In the genomic region with DNA sequence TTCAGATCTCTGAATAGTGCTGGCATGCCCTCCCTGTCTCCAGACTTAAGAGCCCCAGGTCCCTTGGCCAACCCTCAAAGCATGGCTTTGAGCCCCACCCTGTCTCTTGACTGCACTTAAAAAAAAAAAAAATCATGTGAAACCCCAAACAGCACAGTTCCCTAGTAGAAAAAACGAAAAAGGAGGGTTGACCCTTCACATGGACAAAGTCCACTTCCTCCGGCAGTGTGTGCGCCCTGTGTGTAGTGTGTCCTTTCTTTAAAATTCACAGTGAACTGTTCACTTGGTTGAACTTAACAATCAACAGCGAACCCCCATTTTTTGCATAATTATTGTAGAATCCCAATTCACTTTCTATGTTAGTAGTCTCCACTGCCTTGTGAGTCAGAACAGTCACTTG, we compare ENCODE assay signal across 8 mouse cellular contexts. TPM values are rescaled to one million over a fixed set of nuclear protein-coding genes. Genes with fewer than 3 reads are reported as not detected.
DNase-seq lines count a peak whose midpoint lies in the region; ATAC-seq and TF ChIP-seq lines count a peak whose summit lies in the region.
"Had no signal": no experiment of that assay in that cellular context is flagged by ENCODE, and none has a peak within 500 bp of the region (broad histone marks: within the 10 kb centered on the region; RNA-seq: fewer than 3 reads in every experiment).

No protein-coding gene starts in this region.

- no peaks in the 10 kb centered on the region for H3K36me3 ChIP-seq in kidney, adult 2 months (ENCODE audit: control insufficient read depth, insufficient read depth, low read length)
- no peaks in the 10 kb centered on the region for H3K36me3 ChIP-seq in embryonic facial prominence, embryonic 15.5 days
- no peaks in the 10 kb centered on the region for H3K36me3 ChIP-seq in hindbrain, embryonic 16.5 days (ENCODE audit: control insufficient read depth, insufficient read depth, low read length)
- H3K36me3 ChIP-seq in midbrain, embryonic 15.5 days (replicated peaks): no peaks in the 10 kb centered on the region

- no peak overlapping the region for H3K9ac ChIP-seq in embryonic facial prominence, embryonic 15.5 days
- H3K9ac ChIP-seq in hindbrain, embryonic 16.5 days (ENCODE audit: low read depth, low read length): no peak overlapping the region
- H3K9ac ChIP-seq in midbrain, embryonic 15.5 days: no peak overlapping the region

- H3K4me1 ChIP-seq in kidney, adult 2 months (ENCODE audit: control insufficient read depth, insufficient read depth, low read length): no peaks in the 10 kb centered on the region; the same call in 1 of the 2 replicates
- H3K4me1 ChIP-seq in embryonic facial prominence, embryonic 15.5 days: peaks cover 10% of the 10 kb centered on the region; the same call in 1 of the 2 replicates
- peaks cover 8% of the 10 kb centered on the region for H3K4me1 ChIP-seq in hindbrain, embryonic 16.5 days (ENCODE audit: control insufficient read depth, insufficient read depth, low read depth, low read length)
- H3K4me1 ChIP-seq in midbrain, embryonic 15.5 days: peaks cover 15% of the 10 kb centered on the region

- peak overlapping the region; percentile 97 for H3K4me2 ChIP-seq in embryonic facial prominence, embryonic 15.5 days (replicated peaks)
- H3K4me2 ChIP-seq in hindbrain, embryonic 16.5 days (ENCODE audit: low read length): peak overlapping the region; percentile 98
- H3K4me2 ChIP-seq in midbrain, embryonic 15.5 days: peak overlapping the region; percentile 99

- ATAC-seq in embryonic facial prominence, embryonic 15.5 days (ENCODE audit: insufficient number of reproducible peaks, low FRiP score, low TSS enrichment, low read depth): no peak
- no peak for ATAC-seq in hindbrain, embryonic 16.5 days
- ATAC-seq in midbrain, embryonic 15.5 days (replicated peaks): no peak

- WGBS in kidney, adult 2 months: 47% methylated on average over 4 of the region's 4 CpGs
- WGBS in embryonic facial prominence, embryonic 15.5 days: 63% methylated on average over 4 of the region's 4 CpGs
- WGBS in hindbrain, embryonic 16.5 days: 75% methylated on average over 4 of the region's 4 CpGs
- WGBS in midbrain, embryonic 15.5 days: 64% methylated on average over 4 of the region's 4 CpGs

- no peaks in the 10 kb centered on the region for H3K27me3 ChIP-seq in kidney, adult 2 months (replicated peaks; ENCODE audit: control insufficient read depth, insufficient read depth, low read length)
- peaks cover 18% of the 10 kb centered on the region for H3K27me3 ChIP-seq in embryonic facial prominence, embryonic 15.5 days
- no peaks in the 10 kb centered on the region for H3K27me3 ChIP-seq in hindbrain, embryonic 16.5 days (replicated peaks; ENCODE audit: control insufficient read depth, insufficient read depth, low read length)
- peaks cover 7% of the 10 kb centered on the region; the same call in 1 of the 2 replicates for H3K27me3 ChIP-seq in midbrain, embryonic 15.5 days (replicated peaks)

- H3K4me3 ChIP-seq in kidney, adult 2 months (ENCODE audit: insufficient read depth, low read depth, low read length): no peak overlapping the region
- peak overlapping the region; percentile 54 for H3K4me3 ChIP-seq in embryonic facial prominence, embryonic 15.5 days (replicated peaks)
- H3K4me3 ChIP-seq in hindbrain, embryonic 16.5 days (ENCODE audit: low read length): peak overlapping the region; percentile 58; the same call in 1 of the 2 replicates
- peak overlapping the region; percentile 66 for H3K4me3 ChIP-seq in midbrain, embryonic 15.5 days

- TF ChIP-seq CTCF in kidney, adult 2 months (conservative IDR thresholded peaks at IDR 0.05; ENCODE audit: insufficient read depth, insufficient read length, low read depth, low read length): no peak

- no peaks in the 10 kb centered on the region for H3K9me3 ChIP-seq in embryonic facial prominence, embryonic 15.5 days (replicated peaks)
- H3K9me3 ChIP-seq in hindbrain, embryonic 16.5 days (ENCODE audit: control insufficient read depth, low read length): no peaks in the 10 kb centered on the region
- H3K9me3 ChIP-seq in midbrain, embryonic 15.5 days: no peaks in the 10 kb centered on the region

- DNase-seq in kidney, adult 2 months: peak; percentile 52
- DNase-seq in kidney, adult 11 months: no peak
- DNase-seq in thymus, postnatal 25 days: no peak
- DNase-seq in thymus, postnatal 0 days (ENCODE audit: low spot score): no peak
- DNase-seq: gastrocnemius, postnatal 14 days had no signal

- no peak for TF ChIP-seq POLR2A in kidney, adult 2 months (IDR thresholded peaks at IDR 0.05; ENCODE audit: low read depth, low read length)

- H3K27ac ChIP-seq in kidney, adult 2 months (ENCODE audit: insufficient read depth, low read depth, low read length): no peak overlapping the region
- H3K27ac ChIP-seq in embryonic facial prominence, embryonic 15.5 days (replicated peaks): no peak overlapping the region
- H3K27ac ChIP-seq in hindbrain, embryonic 16.5 days (ENCODE audit: low read depth, low read length): no peak overlapping the region
- H3K27ac ChIP-seq in midbrain, embryonic 15.5 days: no peak overlapping the region

RNA-seq across cellular contexts. Expression of a gene that starts 21.8 kb away (rescaled TPM):
- 37.7 and 58.1 TPM in 2 replicates for polyA plus RNA-seq in kidney, adult 2 months (2012; rRNA removed)
- polyA plus RNA-seq in embryonic facial prominence, embryonic 15.5 days (2015; fragmentation: Nextera tagmentation; extraction: Ambion mirVana): 29.6 and 32.9 TPM in 2 replicates
- polyA plus RNA-seq in hindbrain, embryonic 16.5 days (2015; fragmentation: Nextera tagmentation; extraction: Ambion mirVana): 60.3 and 69.9 TPM in 2 replicates
- 69.7 and 75.7 TPM in 2 replicates for polyA plus RNA-seq in midbrain, embryonic 15.5 days (2015; fragmentation: Nextera tagmentation; extraction: Ambion mirVana)
- polyA plus RNA-seq in thymus, postnatal 0 days (2015; fragmentation: Nextera tagmentation; extraction: Ambion mirVana): 7.3 and 8.8 TPM in 2 replicates

RNA-seq across cellular contexts. Expression of a gene that starts 34.3 kb away (rescaled TPM):
- 24.6 and 31.1 TPM in 2 replicates for polyA plus RNA-seq in kidney, adult 2 months (2012; rRNA removed)
- polyA plus RNA-seq in embryonic facial prominence, embryonic 15.5 days (2015; fragmentation: Nextera tagmentation; extraction: Ambion mirVana): 163 and 173 TPM in 2 replicates
- polyA plus RNA-seq in hindbrain, embryonic 16.5 days (2015; fragmentation: Nextera tagmentation; extraction: Ambion mirVana): 97.5 and 102 TPM in 2 replicates
- 89.3 and 93.7 TPM in 2 replicates for polyA plus RNA-seq in midbrain, embryonic 15.5 days (2015; fragmentation: Nextera tagmentation; extraction: Ambion mirVana)
- polyA plus RNA-seq in thymus, postnatal 0 days (2015; fragmentation: Nextera tagmentation; extraction: Ambion mirVana): 108 and 112 TPM in 2 replicates
